Mouse (Mus musculus) ZHBTc4 (cell line): ENCODE measurements around the gene Map3k4.
A peak's percentile ranks its signal among the peaks of the same experiment; 100 is the strongest.
"Not testable (repeated sequence)": the region's sequence is repeated elsewhere in the genome, so short reads cannot be mapped to it uniquely, and the experiment has no call there.

Experiments used
- DNase-seq: peaks from one replicate; pipeline ENCODE4 v3.0.0-alpha.2; 2011; ENCODE audit warnings: low read depth, low spot score

Gene Map3k4

DNA sequence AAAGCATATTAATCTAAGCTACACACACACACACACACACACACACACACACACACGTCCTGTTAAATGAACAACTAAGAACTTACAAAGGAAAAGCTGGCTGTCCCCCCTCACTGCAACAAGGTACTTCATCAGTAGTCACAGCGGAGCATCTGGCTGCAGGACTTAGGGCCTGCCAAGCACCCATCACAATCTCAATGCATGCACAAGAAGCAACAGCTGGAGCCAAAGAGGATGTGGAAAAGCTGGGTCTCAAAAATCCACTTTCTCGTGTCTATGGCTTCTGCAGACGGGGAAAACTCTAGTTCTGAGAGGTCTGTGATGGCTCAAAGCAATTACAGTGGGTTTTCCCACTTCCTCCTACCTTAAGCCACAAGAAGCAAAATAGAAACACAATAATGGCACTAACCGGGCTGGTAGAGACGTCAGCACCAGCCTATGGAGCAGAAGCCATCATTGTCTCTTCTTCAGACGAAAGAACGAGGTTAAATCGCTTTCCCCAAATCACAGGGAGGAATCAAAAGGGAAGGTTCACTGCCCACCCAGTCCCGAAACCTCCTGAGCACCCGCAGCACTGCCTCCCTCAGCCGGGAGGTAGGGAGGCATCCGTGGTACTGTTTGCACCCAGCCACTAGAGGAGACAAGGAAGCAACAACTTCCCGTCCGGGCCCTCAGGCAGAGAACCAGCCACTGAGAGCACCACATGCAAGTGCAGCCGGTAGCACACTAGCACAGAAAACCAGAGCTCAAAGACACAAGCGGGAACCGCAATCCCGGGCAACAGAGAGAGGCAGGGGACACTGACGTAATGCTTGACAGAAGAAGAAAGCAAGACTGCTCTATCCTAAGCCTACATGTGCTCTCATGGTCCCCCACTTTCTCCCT, 11.1 kb downstream of the Map3k4 start:
- DNase-seq: peak; percentile 50

DNA sequence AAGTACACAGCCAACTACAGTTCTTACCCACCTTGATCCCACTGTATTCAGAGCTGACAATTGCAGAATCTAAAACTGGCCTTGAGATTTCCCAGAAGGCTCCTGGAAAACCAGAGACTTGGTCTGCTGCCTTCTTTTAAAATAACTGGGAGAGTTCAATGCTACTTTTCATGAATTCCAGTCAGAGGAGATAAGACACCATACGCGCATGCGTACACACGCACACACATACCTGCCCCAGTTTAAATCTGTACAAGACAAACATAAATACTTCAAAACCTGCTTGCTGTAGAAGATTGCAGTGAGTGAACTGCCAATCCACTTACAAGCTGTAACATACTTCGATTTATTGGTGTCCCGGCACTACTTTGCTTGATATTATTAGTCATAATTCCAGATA, 13.9 kb downstream of the Map3k4 start:
- DNase-seq: no peak

DNA sequence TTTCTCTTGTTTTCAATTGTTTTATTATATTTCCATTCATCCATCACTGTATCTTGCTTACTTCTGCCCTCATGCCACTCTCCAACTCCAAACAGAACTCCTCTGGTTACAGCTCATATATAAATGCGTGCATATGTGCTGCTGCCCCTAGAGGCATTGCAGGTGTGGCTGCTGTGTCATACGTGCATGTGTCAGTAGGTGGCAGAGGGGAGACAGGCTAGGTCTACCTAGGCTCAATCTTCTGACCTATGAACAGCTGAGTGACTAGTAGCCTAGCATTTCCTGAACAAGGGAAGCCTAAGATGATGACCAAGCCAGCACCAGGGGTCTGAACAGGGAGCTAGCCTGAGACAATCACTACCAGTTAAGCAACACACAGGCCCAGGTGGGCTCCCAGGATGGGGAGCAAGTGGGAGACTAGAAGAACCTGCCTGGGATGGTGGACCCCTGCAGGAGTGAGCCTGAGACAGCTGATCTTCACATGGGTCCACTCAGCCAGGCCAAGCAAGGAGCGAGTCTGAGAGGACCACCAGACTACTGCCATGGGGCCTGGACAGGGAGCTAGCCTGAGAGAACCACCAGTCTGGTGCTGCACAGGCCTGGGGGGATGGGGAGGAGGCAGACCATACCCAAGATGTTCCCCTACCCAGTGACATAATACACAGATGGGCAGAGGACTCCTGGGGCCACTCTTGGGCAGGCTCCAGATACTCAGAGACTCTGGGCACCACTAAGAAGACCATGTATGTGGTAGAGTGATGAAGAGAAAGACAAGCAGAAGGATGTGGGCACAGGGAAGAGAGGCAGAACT, 17.5 kb downstream of the Map3k4 start:
- DNase-seq: peak; percentile 59

DNA sequence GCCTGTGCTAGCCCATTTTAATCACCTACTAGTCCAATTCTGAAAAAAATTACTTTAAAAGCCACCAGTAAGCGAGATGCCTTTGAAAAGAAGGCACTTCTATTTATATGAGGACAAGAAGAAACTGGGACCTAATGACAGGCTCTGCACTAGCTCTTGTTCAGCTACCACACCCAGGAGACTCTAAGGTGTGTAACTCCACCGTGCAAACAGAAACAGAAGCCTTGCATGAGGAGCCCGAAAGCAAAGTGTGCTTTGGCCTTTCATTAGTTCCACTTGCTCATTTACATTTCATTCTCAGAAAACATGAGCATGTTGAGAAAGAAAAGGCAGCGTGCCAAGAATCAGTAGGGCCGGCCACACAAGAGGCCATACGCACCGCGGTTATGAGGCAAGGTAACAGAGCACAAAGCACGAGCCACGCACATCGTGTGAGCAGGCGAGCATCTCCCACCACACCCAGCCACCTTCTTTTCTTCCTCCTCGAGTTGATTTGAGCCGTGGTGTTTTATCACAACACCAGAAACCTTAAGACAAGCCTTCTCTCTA, 18.4 kb downstream of the Map3k4 start:
- no peak for DNase-seq

DNA sequence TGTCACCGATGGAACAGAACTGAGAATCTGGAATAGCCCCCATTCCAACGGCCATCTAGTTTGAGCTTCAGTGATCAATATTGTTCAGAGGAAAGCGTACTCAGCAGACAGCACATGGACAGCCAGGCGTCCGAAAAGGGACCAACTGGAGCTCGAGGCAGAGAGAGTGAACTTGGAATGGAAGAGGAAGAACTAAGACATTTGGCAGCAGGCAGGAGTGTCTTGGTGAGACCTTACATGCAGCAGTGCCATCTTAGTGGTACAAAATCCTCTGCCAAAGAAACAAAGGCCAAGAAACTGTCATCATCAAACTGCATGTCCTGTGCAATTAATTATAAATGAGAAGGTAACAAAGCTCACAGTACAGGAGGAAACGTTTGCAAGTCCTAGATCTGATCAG, 19.2 kb downstream of the Map3k4 start:
- no peak for DNase-seq

DNA sequence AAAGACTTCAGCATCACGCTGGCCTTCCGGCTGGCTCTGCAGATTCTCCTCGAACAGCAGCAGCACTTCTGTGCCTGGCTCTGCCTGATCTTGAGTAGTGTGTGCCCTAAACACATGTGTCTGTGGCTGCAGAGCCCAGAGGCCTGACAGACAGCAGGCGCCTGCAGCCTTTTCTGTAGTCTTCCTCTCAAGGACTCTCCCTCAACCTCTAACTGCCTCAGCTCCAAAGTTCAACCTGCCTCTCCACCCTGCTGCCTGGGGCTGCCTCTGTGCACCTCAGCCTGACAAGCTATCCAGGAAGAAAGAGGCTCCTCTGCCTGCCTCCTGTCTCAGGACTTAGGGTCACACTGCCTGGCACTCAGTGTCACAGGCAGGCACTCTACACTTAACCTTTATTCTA, 20.6 kb downstream of the Map3k4 start:
- DNase-seq: no peak

DNA sequence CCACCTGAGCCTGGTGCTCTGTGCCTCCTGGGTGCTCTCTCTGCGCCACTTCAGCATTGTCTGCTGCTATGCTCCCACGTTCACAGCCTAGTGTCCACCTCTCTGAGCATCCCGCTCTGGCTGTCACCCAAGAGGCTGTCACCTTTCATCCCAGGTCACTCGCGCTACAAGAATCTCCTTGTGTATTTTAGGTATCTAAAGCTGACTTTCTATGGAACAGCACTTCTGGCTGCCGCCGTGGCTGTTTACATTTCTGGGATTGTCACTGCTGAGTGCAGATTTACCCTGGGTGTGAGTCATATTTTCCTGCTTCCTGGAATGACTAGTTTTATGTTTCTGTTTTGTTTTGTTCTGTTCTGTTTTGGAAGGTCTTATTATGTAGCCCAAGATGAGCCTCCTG, 21.3 kb downstream of the Map3k4 start:
- no peak for DNase-seq

DNA sequence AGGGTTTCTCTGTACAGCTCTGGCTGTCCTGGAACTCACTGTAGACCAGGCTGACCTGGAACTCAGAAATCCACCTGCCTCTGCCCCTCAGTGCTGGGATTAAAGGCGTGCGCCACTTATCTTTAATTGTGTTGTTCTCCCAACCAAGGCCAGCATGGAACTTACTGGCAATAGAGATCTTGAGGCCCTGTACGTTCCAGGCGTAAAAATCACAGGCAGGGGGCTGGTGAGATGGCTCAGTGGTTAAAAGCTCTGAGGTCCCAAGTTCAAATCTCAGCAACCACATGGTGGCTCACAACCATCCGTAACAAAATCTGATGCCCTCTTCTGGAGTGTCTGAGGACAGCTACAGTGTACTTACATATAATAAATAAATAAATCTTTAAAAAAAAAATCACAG, 22.7 kb downstream of the Map3k4 start:
- not testable (repeated sequence) for DNase-seq

DNA sequence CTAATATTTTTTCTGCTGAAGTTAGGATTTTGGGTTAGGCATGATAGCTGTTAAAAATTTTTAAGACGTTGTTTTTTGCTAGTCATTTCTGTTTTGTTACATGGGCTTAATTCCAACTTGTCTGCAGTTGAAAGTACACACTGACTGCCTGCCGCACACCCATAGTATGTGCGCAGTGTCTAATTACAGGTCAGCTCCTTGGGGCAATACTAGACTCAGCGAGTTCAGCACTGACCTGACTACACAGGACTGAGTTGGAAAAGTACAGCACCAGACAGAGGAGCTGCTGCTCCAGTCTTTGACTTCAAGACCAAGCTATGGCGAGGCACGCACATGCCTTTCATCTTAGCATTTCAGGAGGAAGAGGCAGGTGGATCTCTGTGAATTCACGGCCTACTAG, 24.2 kb downstream of the Map3k4 start:
- DNase-seq: no peak

DNA sequence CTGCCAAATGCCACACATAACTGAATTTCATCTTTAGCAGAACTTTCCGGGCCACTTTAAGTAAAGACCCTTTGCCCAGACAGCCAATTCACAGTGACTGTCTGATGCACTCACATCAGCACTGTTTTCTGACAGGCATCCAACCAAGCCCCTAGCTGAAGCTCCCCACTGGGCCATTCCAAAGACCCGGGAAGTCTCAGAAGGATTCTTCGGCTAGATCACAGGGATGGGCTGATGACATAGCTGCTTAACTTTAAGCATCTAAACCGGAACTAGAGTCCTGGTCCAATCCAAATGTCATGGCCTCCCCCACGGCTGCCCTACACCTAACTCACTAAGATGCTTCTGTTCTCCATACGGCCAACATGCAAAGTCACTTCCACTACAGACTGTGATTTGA, 25.0 kb downstream of the Map3k4 start:
- no peak for DNase-seq

DNA sequence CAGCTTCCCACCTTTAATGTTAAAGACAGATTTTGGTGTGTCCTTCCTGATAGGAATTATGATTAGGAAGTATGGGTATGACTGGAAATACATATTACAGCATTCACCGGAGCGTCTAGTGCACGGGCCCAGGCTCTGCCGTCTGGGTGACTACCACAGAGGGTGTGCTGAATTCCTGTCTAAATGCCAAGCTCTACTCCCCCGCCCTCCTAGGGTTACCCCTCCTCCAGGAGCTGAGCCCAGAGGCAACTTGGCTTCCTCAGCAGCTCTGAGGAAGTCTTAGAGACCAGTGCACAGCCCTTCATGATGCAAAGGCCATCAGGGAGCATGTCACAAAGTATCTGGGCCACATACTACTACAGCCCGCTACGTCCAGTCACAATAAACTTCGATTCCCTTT, 25.7 kb downstream of the Map3k4 start:
- DNase-seq: no peak

DNA sequence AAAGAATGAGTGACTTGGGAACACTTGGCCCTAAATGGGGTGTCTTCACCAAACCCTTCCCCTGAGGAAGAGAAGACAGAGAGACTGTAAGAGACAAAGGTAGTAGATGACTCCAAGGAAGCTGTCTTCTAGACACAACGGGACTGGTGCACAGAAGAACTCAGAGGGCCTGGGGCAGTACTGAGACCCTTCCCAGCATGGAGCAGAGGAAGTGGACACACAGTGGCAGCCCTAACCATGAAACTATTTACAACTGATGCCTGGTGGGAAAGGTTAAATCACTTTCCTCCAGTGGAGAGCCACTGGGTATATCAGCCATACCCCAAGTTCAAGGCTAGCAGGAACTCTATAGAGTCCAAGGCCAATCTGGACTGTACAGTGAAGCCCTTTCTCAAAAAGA, 26.2 kb downstream of the Map3k4 start:
- DNase-seq: no peak

DNA sequence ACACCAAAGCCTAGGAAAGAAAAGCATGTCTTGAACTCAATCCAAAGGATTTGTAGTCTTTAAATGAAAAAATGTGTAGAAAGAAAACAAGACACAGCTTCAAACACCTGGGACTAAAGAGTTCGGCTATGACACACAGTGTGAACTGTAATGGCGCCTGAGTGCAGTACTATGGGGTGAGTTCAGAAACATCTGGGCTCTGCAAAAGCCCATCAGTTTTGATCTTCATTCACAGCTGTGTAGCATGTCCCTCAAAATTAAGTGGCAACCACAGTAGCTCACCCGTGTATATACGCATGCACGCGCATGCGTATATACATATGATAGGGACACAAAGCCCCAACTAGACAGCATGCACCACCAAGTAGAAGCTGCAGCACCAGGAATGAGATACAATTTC, 27.4 kb downstream of the Map3k4 start:
- no peak for DNase-seq

DNA sequence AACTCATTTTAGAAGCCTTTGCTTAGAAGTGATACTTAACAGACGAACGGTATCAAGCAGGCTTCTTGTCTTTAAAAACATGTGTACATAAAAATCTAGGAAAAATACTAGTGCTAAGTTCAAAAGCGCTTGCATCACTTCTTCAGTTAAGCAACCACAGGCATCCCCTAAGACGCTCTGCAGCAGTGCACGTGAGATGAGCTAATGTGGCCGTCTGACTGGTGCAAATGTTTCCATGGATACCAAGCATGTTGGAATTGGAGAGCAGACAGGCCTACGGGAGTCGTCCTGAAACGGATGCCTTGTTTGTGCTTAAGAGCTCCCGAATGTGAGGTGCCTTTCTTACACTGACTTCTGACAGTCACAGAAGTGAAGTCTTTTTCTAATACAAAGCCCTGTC, 27.9 kb downstream of the Map3k4 start:
- no peak for DNase-seq

DNA sequence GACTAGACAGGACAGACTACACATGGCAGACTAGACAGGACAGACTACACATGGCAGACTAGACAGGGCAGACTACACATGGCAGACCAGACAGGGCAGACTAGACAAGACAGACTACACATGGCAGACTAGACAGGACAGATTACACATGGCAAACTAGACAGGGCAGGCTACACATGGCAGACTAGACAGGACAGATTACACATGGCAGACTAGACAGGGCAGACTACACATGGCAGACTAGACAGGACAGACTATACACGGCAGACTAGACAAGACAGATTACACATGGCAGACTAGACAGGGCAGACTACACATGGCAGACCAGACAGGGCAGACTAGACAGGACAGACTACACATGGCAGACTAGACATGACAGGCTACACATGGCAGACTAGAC, 28.8 kb downstream of the Map3k4 start:
- not testable (repeated sequence) for DNase-seq

DNA sequence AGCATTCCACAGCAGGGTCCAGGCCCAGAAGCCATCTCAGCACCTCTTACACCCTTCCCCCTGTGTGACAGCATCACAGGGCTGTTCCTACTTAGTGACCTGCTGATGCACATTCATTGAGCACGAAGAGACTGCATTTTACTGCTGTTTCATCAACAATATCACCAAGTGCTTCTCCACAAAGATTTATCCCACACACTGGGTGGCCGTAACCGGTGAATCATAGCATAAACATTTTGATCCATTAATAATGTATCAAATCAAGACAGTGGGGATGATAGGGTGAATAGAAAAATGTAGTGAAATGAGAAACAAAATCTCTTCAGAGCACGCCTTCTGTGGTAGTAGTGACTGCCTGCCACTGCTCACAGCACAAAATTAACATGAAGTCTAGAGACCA, 29.7 kb downstream of the Map3k4 start:
- DNase-seq: no peak

DNA sequence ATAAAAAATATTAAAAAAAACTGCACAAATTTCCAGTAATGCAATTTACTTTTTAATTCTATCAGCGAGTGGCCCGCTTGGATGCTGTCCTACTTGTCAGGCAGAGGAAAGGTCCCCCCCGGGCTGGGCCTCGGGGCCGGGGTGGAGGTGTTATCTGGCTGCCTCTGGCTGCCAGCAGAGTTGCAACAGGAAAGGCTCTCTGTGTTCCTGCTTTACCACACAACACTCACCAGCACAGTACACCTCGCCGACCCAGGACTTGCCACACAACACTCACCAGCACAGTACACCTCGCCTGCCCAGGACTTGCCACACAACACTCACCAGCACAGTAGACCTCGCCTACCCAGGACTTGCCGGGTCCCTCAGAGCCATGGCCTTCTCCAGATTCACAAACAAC, 38.8 kb downstream of the Map3k4 start:
- DNase-seq: no peak

DNA sequence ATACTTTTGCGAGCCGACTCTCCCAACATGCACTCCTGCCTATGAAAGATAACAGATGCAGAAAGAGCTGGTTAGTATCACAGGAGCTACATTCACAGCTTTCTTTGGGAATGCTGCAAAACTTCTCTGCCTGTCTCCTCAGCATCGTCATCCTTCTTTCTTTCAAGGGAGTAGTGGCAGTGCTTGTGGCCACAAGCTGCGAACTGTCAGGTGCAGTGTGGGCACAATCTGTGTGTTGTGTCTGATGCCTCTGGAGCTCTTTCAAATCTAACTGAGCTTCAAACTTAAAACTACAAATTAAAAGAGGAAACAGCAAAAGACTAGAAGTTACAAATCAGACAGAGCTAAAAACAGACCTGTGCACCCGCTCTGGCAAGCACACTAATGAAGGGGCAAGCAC, 40.5 kb downstream of the Map3k4 start:
- DNase-seq: no peak

DNA sequence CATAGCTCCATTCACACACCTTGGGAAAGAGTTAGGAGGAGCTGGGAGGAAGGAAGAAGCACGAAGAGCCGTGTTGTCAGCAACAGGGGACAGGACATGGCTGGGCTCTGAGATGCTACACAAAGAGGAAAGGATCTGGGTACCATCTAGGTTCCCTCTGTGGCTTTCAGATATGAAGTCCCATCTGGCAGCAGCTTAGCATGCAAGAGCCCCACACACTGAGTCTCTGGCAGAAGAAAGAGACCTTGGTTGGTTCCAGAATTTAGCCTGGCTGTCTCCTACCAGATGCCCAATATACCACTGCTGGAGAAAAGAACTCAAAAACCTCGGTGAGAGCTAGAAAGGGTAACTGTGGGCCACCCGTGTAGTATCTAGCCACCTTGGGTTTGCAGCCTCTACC, 41.3 kb downstream of the Map3k4 start:
- DNase-seq: no peak

DNA sequence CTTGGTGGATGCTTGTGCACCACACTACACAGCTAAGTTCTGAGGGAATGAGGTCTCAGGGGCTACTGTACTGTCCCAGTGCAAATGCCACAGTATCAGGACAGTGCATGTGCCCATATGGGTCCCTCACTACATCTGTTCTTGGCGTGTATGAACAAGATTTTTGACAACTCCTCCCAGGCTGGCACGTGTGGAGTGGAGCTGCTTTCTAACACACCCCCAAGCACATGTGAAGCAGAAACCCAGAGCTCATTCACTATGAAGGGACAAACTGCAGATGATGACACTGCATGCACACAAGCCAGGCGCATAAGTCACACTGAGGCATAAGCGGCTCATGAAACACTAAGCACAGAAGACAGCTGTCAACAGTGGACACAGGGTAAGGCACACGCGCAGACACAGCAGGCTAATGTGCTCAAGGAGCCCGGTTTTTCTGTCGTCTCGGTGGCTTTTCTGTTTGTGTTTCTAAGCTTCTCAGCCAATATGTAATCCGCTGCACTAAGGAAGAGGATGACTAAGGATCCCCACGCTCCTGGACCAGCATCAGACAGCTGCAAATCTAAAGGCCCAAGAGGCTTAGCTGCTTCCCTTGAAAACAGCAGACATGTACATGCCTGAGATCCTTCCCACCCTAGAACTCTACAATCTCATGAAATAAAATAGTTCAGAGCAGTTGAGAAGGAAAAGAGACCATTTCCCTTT, 41.9 kb downstream of the Map3k4 start:
- no peak for DNase-seq

DNA sequence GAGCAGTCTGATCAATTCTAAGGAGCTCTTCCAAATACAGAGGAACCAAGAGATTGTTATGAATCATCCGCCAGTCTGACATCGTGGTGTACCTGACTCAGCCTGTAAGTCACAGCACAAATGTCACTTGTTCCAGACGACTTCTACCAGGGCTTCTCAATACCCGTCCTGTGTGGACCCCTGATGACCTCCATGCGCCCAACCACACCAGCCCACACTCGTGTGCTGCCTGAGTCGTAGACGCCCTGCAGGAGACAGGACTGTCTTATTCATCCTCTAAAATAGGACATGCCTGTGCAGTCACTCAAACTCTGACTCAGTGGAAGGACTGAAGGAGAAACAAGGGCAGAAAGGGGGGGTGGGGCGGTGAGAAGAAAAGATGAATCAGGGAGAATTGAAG, 42.8 kb downstream of the Map3k4 start:
- DNase-seq: no peak

DNA sequence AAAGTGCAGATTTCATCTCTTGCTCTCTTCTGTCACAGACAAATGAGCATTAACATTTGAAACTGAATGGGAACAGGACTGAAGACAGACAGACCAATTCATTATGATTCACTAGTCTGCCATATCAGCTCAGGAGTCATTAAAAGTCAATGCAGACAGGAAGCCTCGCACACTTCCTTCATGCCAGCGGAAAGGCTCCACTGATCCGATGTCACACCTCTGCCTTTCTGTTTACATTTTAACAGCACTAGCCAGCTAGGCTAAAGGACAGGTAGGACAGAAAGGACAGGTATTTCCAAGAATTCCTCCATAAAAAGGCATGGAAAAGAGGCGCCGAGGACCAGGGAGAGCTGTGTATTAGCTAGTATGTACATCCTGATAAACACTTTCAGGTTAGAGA, 45.6 kb downstream of the Map3k4 start:
- no peak for DNase-seq
